Mouse (Mus musculus): ENCODE results near the gene Pon3.

Pon3 gene

DNA sequence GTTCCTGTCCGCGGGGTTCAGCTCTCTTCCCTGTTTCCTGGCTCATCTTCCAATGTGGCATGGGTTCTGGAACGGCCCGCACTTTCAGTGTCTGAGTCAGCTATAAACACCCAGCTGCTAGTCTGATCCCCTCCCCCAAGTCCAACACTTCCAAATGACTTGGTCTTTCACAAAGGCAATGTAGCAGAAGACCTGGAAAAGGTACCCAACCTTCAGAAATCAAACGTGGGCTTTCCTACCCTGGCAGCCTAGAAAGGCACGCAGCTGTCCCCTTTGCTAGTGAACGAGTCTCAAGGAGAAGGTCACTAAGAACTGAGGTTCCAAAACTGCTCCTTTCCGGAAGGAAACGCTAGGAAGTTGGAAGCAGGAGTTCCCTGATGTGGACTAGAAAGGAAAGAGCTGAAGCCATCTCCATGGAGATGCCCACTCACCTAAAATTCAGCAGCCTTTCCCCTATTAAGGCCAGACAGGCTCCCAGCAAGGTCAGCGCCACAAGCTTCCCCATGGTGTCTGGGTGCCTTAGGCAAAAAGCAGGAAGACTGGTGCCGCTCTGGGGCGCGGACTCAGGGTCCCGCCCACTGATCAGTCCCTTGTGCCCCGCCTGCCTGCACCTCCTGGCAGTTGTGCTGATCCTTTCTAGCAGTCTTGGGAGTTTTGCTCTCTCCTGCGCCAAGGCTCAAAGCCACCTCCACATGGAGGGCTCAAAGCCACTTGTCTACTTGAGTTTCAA lies at the start of gene Pon3:
Gene Pon3 (minus strand): TSS at position 565 of the 730 bp plus-strand sequence.
- no peak for DNase-seq

DNA sequence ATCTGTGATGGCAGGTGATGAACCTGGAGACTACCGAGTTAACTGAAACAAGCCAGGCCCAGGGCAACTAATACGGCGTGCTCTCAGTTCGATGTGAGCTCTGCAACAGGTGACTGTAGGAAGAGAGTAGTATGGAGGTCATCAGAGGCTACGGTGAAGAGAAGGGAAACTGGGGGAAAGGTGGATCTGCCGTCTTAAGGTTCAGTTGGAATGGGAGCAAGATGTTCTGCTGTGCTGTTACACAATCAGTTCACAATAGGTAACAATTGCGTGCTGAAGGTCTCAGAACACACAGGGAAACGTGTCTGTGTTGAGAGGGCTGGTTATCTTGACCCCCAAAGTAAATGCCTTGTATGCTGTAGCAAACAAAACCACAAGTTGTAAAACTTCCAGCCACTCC lies 48.9 kb upstream of the Pon3 start:
- DNase-seq = no peak

GRCm38 (mm10) chr6:5300629-5301028 lies 44.5 kb upstream of the Pon3 start:
- no peak for DNase-seq

DNA sequence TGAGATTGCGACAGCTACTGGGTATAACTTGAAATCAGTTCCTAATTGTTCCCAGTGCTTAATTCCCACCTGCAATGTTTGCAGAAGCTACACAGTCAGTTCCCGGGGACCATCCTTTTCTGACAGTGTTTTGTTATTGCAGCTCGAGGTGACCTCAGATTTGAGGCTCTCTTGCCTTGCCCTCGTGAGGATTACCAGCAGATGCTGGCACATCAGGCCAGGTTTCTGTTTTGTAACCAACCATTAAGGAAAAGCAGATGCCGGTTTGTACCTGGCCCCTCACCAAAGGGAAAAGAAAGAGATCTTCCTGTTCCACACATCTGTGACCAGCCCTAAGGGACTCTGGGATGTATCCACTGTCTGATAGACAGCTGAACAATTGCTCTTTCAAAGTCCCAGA lies 43.5 kb upstream of the Pon3 start:
- DNase-seq = no peak

- DNase-seq = no peak
Observed at GRCm38 (mm10) chr6:5298092-5298554, 42.0 kb upstream of the Pon3 start, which contains the start of gene Pon2. Gene Pon2 (minus strand): TSS chr6:5298455.

- DNase-seq = no peak
Observed at GRCm38 (mm10) chr6:5297321-5298091, 41.4 kb upstream of the Pon3 start.

DNA sequence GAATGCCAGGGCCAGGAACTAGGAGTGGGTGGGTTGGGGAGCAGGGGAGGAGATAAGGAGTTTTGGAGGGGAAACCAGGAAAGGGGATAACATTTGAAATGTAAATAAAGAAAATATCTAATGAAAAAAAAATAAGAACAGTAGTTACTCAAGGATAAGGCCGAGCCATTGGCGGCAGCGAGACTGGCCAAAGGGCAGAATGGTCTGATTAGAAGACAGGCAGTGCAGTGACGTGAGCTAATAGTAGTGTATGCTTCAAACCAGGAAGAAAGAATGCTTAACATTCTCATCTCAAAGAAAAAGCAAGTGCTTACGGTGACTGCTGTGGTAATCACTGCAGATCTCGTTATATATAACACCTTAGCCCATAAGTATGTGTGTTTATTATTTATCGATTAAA lies 40.0 kb upstream of the Pon3 start:
- DNase-seq = no peak

GRCm38 (mm10) chr6:5294659-5295449 lies 38.8 kb upstream of the Pon3 start:
- DNase-seq = no peak

DNA sequence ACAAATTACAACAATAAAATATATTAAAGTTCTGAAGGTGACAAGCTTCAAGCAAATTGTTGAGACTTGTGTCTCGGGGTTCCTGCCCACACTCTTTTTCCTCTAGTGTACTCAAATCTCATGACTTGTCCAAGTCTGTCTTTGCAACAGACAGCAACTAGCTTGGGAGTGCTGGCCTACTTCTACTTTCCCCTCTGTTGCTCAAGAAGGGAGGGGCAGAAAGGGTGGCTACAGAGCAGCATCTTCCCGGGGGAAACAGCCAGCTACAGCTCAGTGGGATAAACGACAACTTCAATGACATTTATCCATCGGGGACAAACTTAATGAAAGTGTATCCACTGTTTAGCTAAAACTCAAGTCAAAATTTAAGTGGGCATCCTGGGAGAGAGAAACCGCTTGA lies 36.8 kb upstream of the Pon3 start:
- DNase-seq = no peak

DNA sequence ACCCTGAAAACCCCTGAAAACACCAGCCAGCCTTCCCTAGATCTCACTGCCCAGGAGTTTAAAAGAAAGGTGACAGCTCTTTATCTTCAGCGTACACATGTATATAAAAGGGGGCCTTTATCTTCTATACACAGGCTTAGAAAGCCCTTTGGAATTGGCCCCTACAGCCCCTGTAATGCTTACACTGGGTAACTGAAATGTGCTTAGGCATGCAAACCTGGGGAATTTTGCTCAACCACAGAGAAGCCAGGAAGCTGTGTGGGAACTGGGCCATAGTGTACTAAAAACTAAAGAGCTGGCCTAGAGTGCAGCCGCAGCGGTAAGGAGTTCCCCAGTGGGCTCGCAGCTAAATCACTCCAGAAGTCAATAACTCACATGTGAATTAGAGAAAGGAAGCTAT lies 35.4 kb upstream of the Pon3 start:
- DNase-seq = no peak

DNA sequence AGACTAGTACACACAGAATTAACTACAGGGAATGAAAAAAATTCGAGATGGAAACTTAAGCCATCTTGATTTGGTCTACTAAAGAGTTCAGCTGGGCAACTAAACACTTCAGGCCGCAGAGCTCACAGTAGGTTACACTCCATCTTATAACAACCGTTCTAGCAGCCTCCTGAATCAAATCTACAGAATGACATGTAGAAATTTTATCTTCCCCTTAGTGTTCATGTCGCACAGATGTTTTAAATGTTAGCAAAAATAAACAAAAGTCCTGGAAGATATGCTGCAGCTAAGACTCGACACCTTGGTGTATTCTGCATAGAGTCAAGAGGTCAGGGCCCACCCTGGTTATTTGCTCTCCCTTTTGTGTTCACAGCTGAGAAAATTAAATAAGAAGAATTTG lies 31.8 kb upstream of the Pon3 start:
- DNase-seq = no peak

- DNase-seq = no peak
Observed at GRCm38 (mm10) chr6:5287392-5287791, 31.3 kb upstream of the Pon3 start.

GRCm38 (mm10) chr6:5282418-5282817 lies 26.3 kb upstream of the Pon3 start:
- DNase-seq = no peak

GRCm38 (mm10) chr6:5280576-5281305 lies 24.7 kb upstream of the Pon3 start:
- no peak for DNase-seq

DNA sequence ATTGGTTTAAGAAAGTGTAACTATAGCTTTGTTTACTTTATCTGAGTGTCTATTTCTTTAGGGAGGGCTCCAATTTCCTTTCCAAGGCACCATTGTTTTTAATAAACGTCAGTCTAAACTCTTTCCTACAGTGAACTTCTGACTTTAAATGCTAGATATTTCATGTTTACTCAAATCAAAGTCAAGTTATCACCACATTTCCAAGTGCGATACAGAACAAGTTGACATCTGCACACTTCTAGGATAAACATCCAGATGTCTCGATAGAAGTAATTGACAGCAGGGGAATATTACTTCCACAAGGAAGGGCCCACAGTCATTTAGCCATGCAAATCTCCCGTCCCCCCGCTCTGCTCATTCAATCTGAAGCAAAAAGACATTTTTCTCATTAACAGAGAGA lies 21.9 kb upstream of the Pon3 start:
- DNase-seq = no peak

DNA sequence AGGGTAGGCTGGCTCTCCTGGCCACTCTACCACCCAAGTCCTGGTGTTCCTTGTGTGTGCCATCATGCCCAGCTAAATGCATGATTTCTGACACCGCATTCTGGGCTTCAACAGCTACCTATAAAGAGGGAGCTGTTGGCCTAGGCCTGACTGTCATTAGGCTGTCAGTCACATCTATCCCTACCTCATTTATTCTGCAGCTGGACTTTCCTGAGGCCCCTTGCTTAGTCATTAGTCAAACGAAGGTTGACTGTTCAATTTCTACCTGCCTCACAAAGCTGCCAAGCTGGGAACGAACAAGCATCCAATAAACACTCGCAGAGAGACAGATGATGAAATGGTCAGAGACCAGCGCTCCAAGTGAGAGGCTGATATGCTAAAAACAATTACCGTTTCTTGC lies 13.6 kb upstream of the Pon3 start:
- no peak for DNase-seq

- no peak for DNase-seq
Observed at GRCm38 (mm10) chr6:5264793-5265192, 8.7 kb upstream of the Pon3 start.

GRCm38 (mm10) chr6:5263250-5263999 lies 7.3 kb upstream of the Pon3 start:
- no peak for DNase-seq

- DNase-seq = no peak
Observed at GRCm38 (mm10) chr6:5262322-5263249, 6.5 kb upstream of the Pon3 start.

GRCm38 (mm10) chr6:5255291-5255690 lies 795 bp downstream of the Pon3 start:
- no peak for DNase-seq

GRCm38 (mm10) chr6:5254869-5255268 lies 1.2 kb downstream of the Pon3 start:
- DNase-seq = no peak
